Mouse (Mus musculus) splenic B cell, adult 2 months (primary cell): ENCODE results near the gene Dact1.

Experiments used
- DNase-seq: peaks from one replicate; pipeline ENCODE4 v3.0.0-alpha.2; 2011; ENCODE audit warnings: low read depth, low spot score
- H3K27me3 ChIP-seq: 2 replicates; pipeline ENCODE4 v1.6.1; 2012; ENCODE audit warnings: mild to moderate bottlenecking, low read length, moderate library complexity, mixed read lengths; ENCODE audit not compliant: control insufficient read depth, poor library complexity, insufficient read depth, severe bottlenecking
- H3K36me3 ChIP-seq: 2 replicates; pipeline ENCODE4 v1.6.1; 2012; ENCODE audit warnings: mild to moderate bottlenecking, low read length, moderate library complexity, mixed read lengths; ENCODE audit not compliant: control insufficient read depth, poor library complexity, insufficient read depth, severe bottlenecking

Gene Dact1

DNA sequence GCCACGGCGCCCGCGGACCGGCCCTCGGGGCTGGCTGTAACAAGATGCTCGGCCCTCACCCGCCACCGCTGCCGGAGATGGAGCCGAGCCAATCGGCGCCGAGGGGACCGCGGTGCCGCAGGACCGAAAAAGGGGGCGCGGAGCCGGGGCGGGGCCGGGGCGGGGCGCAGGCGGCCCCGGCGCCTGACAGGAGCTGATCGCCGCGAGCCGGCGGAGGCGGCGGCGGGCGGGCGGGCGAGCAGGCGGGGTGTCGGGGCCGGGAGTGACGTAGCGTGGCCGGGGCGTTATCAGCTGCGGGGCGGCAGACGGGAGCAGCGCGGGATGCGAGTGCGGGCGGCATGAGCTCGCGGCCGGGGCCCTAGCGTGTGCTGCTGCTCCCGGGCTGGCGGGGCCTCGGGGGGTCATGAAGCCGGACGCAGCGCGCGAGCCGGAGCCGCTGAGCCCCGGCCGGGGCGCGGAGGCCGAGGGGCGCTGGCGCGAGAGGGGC is at the start of gene Dact1:
Gene Dact1 (plus strand): TSS at position 304 of the 487 bp plus-strand sequence.
- DNase-seq, result peak; percentile 10
- Histone ChIP-seq H3K27me3 (peaks cover 3% of the 10 kb centered on the region; the same call in 1 of the 2 replicates), H3K36me3 (no peaks in the 10 kb centered on the region)

DNA sequence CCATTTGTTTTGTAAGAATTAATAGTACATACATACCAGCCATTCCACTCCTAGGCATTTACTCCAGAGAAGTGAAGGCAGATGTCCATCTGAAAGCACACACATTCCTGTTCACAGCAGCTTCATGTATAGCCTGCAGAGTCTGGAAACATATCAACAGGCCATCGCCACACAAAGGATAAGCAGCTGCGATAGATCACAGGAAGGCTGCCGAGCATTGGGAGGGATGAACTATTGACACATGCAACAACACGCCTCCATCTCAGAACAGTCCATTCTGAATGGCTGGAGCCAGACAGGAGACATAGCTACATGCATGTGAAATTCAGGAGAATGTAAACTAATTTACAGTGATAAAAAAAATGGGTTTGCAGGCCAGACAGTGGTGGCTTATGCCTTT is 45.5 kb upstream of the Dact1 start:
- no peaks in the 10 kb centered on the region for H3K27me3 ChIP-seq
- DNase-seq, result no peak
- H3K36me3 ChIP-seq, result no peaks in the 10 kb centered on the region

DNA sequence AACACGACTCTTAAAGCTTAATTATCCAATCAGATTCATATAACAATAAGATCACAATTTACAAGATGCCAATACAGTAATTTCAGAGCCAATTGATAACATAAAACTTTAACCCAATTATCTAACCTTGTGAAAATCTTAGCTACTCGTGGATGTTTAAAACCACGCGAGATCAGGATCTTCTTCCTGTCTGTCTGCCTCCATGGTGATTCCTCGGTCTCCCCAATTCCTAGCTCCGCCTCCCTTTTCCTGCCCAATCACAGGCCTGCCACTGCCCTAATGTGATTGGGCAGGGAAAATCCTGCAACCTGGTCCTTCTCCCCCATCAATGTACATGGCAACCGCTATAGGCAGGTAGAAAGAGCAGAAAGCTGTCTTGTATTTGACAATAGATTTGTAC is 40.3 kb upstream of the Dact1 start:
- Histone ChIP-seq H3K36me3 (no peaks in the 10 kb centered on the region), H3K27me3 (no peaks in the 10 kb centered on the region)
- DNase-seq, result no peak

DNA sequence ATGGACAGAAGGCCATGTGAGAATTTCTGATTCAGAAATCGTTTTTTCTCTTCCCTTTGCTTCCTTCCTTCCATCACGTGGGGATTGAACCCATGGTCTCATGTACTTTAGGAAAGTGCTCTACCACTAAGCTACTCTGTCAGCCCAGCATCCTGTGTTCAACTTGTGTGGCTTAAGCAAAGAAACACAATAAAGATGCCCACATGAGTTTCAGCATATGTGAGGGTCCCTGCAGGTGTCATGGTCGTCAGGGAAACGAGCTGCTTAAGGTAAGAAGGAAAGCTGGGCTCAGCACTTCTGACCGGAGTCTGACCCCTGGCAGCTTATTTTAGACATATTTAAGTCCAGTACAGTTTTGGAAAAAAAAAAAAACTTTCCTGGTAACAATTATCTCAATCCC is 38.6 kb upstream of the Dact1 start:
- no peak for DNase-seq
- no peaks in the 10 kb centered on the region for H3K27me3 ChIP-seq

DNA sequence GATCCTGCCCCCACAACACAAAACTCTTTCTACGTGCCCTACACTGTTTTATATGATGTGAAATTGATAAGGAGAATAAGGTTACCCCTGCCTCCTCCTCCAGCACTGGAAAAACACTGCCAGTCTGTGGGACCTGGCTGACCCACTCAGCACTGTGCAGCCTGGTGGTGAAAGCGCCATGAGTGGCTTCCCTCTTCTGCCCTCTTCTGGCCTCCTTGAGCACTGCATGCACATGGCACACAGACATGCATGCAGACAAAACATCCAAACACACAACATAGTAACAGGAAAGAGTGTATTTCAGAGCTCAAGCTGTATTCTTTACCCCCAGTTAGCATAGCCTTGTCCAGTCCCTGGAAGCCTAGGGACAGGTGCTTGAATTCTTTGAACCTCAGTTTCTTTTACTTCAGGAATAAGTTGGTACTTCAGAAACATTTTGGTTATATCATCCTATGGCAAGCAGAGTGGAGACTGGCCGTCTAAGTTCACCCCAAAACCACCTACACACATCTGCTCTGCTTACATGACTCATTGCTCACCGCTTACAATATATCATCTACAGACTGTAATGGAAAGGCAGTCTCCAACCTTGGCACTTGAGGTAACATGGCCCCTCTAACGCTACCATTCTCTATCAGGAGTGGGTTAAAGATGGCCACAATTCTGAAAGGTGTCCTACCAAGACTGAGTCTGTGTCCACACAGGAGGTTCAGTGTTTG is 35.0 kb upstream of the Dact1 start:
- DNase-seq, result no peak
- Histone ChIP-seq H3K36me3 (no peaks in the 10 kb centered on the region), H3K27me3 (no peaks in the 10 kb centered on the region)

More for the DNA sequence above, 38.6 kb upstream of the Dact1 start:
- no peaks in the 10 kb centered on the region for H3K36me3 ChIP-seq

DNA sequence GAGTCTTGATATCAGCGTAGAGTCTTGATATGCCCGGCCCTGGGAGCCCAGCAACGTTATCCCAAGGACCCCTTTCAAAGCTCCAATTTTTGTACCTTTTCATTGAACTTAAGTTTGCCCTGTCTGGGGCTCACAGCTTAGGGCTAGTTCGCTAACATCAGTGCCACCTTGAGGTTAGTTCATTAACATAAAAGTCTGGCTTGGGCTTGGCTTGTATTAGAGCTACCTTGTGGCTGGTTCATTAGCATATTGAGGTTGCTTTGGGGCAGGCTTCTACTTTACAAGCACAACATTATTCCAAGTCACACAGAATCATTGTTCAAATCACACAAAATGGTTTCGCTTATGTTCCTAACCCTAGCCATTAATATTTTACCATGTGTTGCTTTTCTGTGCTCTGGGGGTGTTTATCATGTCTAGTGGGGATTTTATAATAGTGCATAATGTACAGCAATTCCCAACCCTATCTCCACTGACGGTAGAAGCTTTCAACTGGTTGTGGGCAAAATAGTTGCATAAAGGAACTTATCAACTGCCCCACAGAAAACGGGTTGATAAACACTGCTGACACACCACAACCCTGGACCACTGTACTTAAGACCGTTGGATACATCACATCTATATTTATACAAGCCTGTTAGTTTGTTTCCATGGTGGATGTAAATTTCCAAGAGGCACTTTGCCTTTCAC is 33.6 kb upstream of the Dact1 start:
- no peak for DNase-seq
- Histone ChIP-seq H3K36me3 (no peaks in the 10 kb centered on the region), H3K27me3 (no peaks in the 10 kb centered on the region)

DNA sequence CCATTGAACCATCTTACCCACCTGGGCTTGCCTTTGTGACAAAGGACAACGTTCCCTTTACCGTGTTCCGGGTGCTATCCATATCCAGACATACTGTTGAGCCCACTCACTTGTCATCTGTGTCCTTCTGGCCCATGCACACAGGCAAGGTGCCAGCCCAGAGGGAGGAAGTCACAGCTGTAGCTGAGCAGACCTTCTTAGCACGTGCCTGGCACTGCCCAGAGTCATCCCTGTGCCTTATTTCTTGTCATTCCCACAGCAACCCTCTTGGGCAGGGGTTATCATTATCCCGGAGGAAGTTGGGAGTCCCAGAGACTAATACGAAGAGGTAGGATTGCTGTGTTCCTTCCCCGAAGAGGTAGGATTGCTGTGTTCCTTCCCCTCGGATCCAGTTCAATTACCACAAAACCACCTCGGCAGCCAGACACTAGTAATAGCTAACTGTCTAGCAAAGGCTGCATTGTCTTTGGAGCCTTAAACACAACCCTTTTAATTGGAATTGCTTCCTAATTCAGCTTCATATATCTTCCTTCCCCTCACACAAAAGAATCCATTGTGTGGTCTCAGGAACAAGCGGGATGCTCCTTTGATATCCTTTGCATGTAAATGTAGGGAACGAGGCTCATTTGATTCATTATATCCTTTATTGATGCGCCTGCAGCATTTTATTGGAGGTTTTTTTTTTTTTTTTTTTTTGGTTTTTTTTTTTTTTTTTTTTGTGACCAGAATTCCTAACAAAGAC is 30.0 kb upstream of the Dact1 start:
- DNase-seq, result no peak
- no peaks in the 10 kb centered on the region for H3K27me3 ChIP-seq
- H3K36me3 ChIP-seq, result no peaks in the 10 kb centered on the region

DNA sequence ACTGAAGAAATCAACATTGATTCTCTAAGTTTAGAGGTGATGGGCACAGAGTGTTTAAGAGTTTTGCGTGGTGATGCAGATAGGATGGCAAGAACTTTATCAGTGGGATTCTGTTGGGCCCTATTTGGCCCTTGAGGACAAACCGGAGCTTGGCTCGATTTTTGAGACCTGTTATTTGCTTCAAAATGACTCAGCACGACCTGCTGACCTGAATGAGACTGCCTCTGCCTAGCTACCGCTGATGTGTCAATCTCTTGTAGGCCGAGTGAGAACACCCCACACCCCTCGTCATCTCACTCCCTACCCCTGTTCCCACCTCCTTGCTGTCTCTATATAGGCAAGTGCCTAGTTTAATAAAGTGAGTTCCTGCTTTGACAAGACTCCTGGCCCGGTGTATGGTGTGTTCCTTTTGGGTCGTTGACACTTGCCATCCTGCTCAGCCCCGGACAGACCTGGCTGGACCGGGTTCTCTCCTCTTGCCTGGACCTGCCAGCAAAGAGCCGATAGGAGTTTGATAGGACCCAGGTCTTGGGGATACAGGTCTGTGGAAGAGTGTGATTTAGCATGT is 28.4 kb upstream of the Dact1 start:
- Histone ChIP-seq H3K36me3 (no peaks in the 10 kb centered on the region), H3K27me3 (no peaks in the 10 kb centered on the region)
- no peak for DNase-seq

DNA sequence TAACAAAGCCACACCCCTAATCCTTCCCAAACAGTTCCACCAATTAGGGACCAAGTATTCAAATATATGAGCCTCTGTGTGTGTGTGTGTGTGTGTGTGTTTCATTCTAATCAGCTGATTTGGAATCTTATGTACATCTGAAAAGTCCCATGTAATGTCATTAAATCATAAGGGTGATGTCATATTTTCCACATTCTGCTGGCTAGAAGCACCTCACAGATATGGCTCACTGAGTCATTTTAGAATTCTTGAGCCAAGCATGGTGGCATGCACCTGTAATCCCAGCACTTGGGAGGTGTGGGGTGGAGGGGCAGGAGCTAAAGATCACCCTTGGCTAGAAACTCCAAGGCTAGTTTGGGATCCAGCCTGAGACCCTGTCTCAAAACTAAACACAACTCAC is 24.3 kb upstream of the Dact1 start:
- H3K36me3 ChIP-seq, result no peaks in the 10 kb centered on the region
- H3K27me3 ChIP-seq, result no peaks in the 10 kb centered on the region
- no peak for DNase-seq

DNA sequence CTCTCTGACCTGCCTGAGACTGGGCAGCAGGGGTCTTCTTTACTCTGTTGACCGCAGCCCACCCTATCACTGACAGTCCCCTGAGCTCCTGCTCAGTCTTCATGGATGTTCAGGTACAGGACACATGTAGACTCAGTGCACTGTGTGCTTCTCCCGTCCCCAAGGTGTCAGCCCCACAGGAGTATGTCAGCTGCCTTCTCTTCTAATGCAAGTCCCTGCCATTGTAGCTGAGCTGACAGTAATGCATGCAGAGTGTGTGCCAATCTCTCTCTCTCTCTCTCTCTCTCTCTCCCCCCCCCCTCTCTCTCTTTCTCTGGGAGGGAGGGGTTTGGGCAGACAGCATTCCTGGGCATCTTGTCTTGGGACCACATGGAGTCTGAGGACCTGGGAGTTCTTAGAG is 19.2 kb upstream of the Dact1 start:
- DNase-seq, result no peak
- no peaks in the 10 kb centered on the region for H3K36me3 ChIP-seq
- H3K27me3 ChIP-seq, result no peaks in the 10 kb centered on the region

DNA sequence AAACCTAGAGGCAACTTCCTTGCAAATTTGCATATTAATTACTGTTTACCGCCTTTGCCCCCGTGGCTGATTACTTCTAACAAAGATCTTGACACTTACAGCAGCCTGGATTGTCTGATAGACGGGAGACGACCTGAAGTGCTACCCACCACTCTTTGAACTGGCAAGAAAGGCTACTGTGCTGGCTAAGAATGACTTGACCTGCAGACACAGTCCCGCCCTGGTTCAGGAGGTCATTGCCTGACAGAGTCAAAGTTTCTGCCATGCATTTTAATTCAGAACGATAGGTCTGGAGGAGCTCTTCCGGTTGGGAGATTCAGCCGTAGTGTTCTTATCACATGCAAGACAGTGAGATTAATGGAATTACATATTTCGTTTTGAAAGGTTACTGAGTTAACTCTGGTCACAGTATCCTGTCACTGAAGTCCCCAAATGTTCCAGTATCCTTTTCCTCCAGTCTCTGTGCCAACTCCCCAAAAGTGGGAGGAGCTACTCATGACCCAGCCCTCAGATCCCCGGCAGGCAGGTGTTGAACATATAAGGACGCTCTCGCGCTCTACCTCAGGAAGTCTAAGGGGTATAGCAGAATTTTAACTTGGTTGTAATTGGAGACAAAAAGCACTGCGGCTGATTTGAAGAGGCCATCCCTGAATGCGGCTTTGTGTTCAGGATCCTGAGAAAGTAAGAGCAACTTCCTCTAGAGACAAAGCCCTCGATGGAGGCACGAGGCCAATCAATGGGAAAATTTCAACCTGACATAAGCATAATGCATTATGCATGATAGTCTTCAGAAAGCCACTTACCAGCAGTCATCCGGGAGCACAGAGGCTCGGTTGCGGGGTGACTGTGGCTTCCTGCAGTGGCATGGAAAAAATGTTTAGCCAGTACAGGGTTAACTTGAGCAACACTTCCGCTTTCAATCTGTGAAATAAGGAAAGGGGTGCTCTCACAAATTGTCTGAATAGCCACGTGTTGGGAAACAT is 15.4 kb upstream of the Dact1 start:
- Histone ChIP-seq H3K36me3 (no peaks in the 10 kb centered on the region), H3K27me3 (no peaks in the 10 kb centered on the region)
- peak; percentile 10 for DNase-seq

DNA sequence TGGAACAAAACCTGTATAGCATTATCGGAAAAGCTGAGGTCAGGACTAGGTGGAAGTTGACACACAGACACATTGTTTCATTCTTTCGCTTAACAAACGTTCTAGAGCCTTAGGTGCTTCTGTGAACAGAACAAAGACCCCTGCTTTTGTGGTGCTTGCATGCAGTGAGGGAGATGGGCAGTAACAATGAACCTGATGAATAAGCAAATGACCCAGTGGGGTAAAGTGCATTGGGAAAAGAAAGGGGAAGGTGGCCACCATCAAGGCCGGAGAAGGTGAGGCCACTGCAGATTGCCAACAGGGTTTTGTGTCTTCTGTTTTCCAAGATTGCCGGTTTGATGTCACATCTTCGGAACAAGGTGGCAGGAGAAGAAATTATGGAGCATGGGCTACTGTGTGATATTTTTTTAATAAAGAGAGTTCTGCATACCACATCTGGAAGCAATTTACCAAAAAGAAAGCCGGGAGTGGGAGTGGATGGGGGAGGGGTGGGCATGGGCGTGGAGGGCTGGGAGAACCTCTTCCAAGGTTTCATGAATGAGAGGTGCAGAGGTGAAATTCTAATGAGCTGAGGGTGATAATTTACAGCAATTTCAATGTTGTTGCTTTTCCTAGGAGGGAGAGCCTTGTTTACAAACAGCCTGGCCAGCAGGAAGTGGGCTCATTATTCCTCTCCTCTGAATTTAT is 12.7 kb upstream of the Dact1 start:
- H3K36me3 ChIP-seq, result no peaks in the 10 kb centered on the region
- H3K27me3 ChIP-seq, result no peaks in the 10 kb centered on the region
- no peak for DNase-seq

DNA sequence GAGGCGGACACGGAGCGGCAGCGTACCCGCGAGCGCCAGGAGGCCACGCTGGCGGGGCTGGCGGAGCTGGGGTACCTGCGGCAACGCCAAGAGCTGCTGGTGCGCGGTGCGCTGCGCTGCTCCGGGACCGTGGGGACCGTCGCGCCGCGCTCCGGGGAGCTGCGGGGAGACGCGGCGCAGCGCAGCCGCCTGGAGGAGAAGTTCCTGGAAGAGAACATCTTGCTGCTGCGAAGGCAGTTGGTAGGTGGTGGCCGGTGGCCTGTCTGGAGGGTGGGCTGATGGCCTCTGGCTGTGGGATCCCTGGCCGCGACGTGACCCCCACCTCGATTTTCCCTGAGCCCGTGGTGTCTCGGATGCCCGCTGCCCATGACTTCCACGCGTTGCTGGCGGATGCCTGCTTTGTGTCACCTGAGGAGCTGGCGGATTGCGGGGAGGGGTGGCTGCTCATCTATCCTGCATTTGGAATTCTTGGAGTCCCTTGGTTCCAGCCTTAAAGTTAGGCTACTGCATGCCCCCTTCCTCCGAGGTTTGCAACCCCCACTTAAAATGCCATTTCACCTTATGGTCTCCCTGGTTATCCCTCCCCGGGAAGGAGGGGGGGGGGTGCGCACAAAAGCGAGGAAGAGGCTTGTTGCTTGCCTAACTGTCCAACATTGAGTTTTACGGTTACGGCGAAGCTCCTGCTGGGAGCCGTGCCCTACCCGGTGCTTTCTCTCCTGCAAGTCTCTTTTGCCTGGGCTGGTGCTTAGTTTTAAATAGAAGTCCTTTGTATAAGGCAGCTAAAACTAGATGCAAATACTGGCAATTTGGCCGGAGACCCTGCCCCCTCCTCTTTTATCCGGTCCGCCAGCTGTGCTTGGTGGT is 616 bp downstream of the Dact1 start:
- peaks cover 3% of the 10 kb centered on the region; the same call in 1 of the 2 replicates for H3K27me3 ChIP-seq
- no peak for DNase-seq
- no peaks in the 10 kb centered on the region for H3K36me3 ChIP-seq
